Mouse (Mus musculus): ENCODE measurements around the gene Gm13030.
"Not testable (repeated sequence)": the region's sequence is repeated elsewhere in the genome, so short reads cannot be mapped to it uniquely, and the experiment has no call there.

Gm13030 gene

GRCm38 (mm10) chr4:138865092-138865491 lies 8.7 kb downstream of the Gm13030 start:
- no peak for DNase-seq

GRCm38 (mm10) chr4:138863344-138863998 lies 10.3 kb downstream of the Gm13030 start, which contains the start of gene Pla2g5:
TSS of gene Pla2g5 (minus strand) at chr4:138863482.
- DNase-seq = peak; percentile 47

- DNase-seq = peak; percentile 82
Observed at GRCm38 (mm10) chr4:138859728-138860127, 14.0 kb downstream of the Gm13030 start.

- DNase-seq = no peak
Observed at GRCm38 (mm10) chr4:138859245-138859644, 14.5 kb downstream of the Gm13030 start.

GRCm38 (mm10) chr4:138858446-138858845 lies 15.3 kb downstream of the Gm13030 start:
- DNase-seq = no peak

- DNase-seq = no peak
Observed at GRCm38 (mm10) chr4:138857576-138857975, 16.2 kb downstream of the Gm13030 start.

GRCm38 (mm10) chr4:138856491-138856890 lies 17.3 kb downstream of the Gm13030 start:
- DNase-seq = peak; percentile 76

- DNase-seq = no peak
Observed at GRCm38 (mm10) chr4:138855092-138855632, 18.6 kb downstream of the Gm13030 start.

- no peak for DNase-seq
Observed at GRCm38 (mm10) chr4:138852961-138853360, 20.8 kb downstream of the Gm13030 start.

- peak; percentile 74 for DNase-seq
Observed at GRCm38 (mm10) chr4:138851463-138851862, 22.3 kb downstream of the Gm13030 start.

- DNase-seq = no peak
Observed at GRCm38 (mm10) chr4:138841386-138841785, 32.4 kb downstream of the Gm13030 start.

- no peak for DNase-seq
Observed at GRCm38 (mm10) chr4:138840726-138841125, 33.0 kb downstream of the Gm13030 start.

GRCm38 (mm10) chr4:138839806-138840205 lies 34.0 kb downstream of the Gm13030 start:
- no peak for DNase-seq

GRCm38 (mm10) chr4:138827147-138827546 lies 46.6 kb downstream of the Gm13030 start:
- no peak for DNase-seq

- peak; percentile 51 for DNase-seq
Observed at GRCm38 (mm10) chr4:138825751-138826567, 47.8 kb downstream of the Gm13030 start.

- DNase-seq = no peak
Observed at GRCm38 (mm10) chr4:138824660-138825059, 49.1 kb downstream of the Gm13030 start.

GRCm38 (mm10) chr4:138824161-138824560 lies 49.6 kb downstream of the Gm13030 start:
- DNase-seq = not testable (repeated sequence)

- no peak for DNase-seq
Observed at GRCm38 (mm10) chr4:138821036-138821435, 52.7 kb downstream of the Gm13030 start.
